Mouse (Mus musculus) intestine, postnatal 0 days (tissue): Measurements from ENCODE around the gene Tmem229b. TPM values are rescaled to one million over a fixed set of nuclear protein-coding genes. Genes with fewer than 3 reads are reported as not detected.

Experiments
- ATAC-seq: fragments of 200-750 bp; cut with Nextera tagmentation; 2 replicates; pipeline ENCODE4 v1.8.0; 2017; ENCODE audit warnings: mild to moderate bottlenecking, moderate TSS enrichment, moderate library complexity
- H3K27ac ChIP-seq: fragments of 300-500 bp; sonication (generic); 2 replicates; pipeline ENCODE4 v1.5.1; 2014; ENCODE audit warnings: mild to moderate bottlenecking, low read depth, low read length, moderate library complexity
- H3K27me3 ChIP-seq: fragments of 300-500 bp; sonication (generic); replicated peaks from 2 replicates; pipeline ENCODE4 v1.6.1; 2014; ENCODE audit warnings: low read length, mixed read lengths; ENCODE audit not compliant: control insufficient read depth, insufficient read depth
- H3K36me3 ChIP-seq: fragments of 300-500 bp; sonication (generic); 2 replicates; pipeline ENCODE4 v1.6.1; 2014; ENCODE audit warnings: mild to moderate bottlenecking, moderate library complexity; ENCODE audit not compliant: control insufficient read depth, insufficient read depth
- H3K4me1 ChIP-seq: fragments of 300-500 bp; sonication (generic); replicated peaks from 2 replicates; pipeline ENCODE4 v1.6.1; 2014; ENCODE audit warnings: antibody characterized with exemption, low read length, mixed read lengths; ENCODE audit not compliant: control insufficient read depth, insufficient read depth
- H3K4me2 ChIP-seq: fragments of 300-500 bp; sonication (generic); replicated peaks from 2 replicates; pipeline ENCODE4 v1.6.1; 2014; ENCODE audit warnings: low read depth, mild to moderate bottlenecking, moderate library complexity
- H3K4me3 ChIP-seq: fragments of 300-500 bp; sonication (generic); 2 replicates; pipeline ENCODE4 v1.5.1; 2014; ENCODE audit warnings: low read depth, low read length
- H3K9ac ChIP-seq: fragments of 300-500 bp; sonication (generic); 2 replicates; pipeline ENCODE4 v1.6.1; 2014; ENCODE audit warnings: mild to moderate bottlenecking, low read depth, low read length
- H3K9me3 ChIP-seq: fragments of 300-500 bp; sonication (generic); 2 replicates; pipeline ENCODE4 v1.6.1; 2016; ENCODE audit warnings: mixed run types; ENCODE audit not compliant: control insufficient read depth
- CTCF ChIP-seq: sonication (generic); IDR thresholded peaks from 2 replicates; pipeline ENCODE4 v1.5.1; 2016; ENCODE audit warnings: low read depth, mild to moderate bottlenecking, control low read depth, antibody characterized with exemption, moderate library complexity
- WGBS: fragments of 180-500 bp; shearing (Covaris S2); extraction: QIAGEN DNeasy Blood & Tissue Kit; methylation state at CpG from one replicate; pipeline ENCODE4 v1.1.7; 2014; 5-methylcytosine and 5-hydroxymethylcytosine counted together
- polyA plus RNA-seq: library from polyadenylated mRNA; unstranded; fragments of >200 nt; fragmentation: Nextera tagmentation; extraction: Ambion mirVana; gene quantifications from 2 replicates; pipeline ENCODE4 v1.2.1, GENCODE M21; 2015

Tmem229b gene
- polyA plus RNA-seq, 1 experiment from 2014 or later = 8.6 TPM

DNA sequence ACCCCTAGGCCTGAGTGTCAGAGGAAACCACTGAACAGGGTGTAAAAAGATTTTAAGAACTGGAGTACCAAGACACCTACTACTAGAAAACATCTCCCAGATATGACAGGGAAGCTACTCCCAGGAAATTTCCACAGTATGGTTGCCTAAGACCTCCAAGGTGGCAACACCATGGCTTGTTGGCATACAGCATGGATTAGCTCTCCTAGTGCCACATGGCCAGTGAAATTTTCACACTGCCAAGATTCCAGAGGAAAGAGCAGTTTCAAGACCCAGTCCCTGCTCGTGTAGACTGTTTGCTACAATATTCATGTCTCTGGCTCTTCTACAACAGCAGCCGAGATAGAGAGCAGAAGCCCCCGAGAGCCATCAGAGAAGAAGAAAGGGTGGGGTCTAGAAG is 4.4 kb downstream of the Tmem229b start:
- Histone ChIP-seq H3K9ac (no peak overlapping the region), H3K4me1 (no peaks in the 10 kb centered on the region), H3K27ac (no peak overlapping the region), H3K27me3 (0 out of 2 replicates have a peak, but pooled peaks cover 4% of the 10 kb centered on the region), H3K4me2 (no peak overlapping the region), H3K9me3 (no peaks in the 10 kb centered on the region), H3K4me3 (no peak overlapping the region), H3K36me3 (no peaks in the 10 kb centered on the region)
- no peak for TF ChIP-seq CTCF
- 88% methylated on average over 3 of the region's 3 CpGs for WGBS
- ATAC-seq = no peak

DNA sequence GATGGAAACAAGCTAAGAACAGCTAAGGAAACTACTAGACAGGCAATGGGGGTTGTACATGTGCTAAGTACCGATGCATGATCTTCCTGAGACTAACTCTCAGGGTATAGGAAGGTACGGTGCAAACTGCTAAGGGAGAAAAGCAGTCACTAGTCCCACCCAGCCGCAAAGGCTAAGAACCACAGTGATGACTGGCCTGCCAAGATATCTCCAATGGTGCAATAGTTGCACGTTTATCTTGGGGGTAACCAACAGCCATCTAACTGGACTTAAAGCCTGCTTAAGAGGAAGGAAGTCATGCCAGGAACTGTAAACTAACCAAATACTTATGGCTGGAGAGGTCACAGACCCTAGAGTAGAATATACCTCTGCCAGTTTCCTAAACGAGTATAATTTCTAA is 5.0 kb downstream of the Tmem229b start:
- Histone ChIP-seq H3K4me1 (no peaks in the 10 kb centered on the region), H3K27me3 (0 out of 2 replicates have a peak, but pooled peaks cover 4% of the 10 kb centered on the region), H3K4me2 (no peak overlapping the region), H3K9me3 (no peaks in the 10 kb centered on the region), H3K9ac (no peak overlapping the region), H3K4me3 (no peak overlapping the region), H3K27ac (no peak overlapping the region), H3K36me3 (no peaks in the 10 kb centered on the region)
- no peak for ATAC-seq
- WGBS = 76% methylated on average over 5 of the region's 5 CpGs
- no peak for TF ChIP-seq CTCF

DNA sequence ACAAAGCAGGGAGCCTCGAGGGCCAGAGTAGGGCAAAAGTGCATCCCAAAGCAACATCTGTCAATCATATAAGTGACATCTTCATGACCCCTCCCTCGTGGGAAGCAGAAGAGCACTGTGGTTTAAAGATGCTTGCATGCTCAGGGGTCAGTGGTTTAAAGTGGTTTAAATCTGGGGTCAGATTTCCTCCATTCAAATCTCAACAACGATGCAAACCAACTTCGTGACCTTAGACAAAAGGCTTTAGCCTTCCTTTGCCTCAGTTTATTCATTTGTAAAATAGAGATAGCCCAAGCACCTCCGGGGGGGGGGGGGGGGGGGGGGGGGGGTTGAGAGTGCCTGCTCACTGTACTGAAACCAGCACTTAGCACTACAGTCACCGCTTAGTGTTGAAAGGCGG is 10.7 kb downstream of the Tmem229b start:
- Histone ChIP-seq H3K4me1 (no peaks in the 10 kb centered on the region), H3K36me3 (no peaks in the 10 kb centered on the region), H3K27me3 (no peaks in the 10 kb centered on the region), H3K9me3 (no peaks in the 10 kb centered on the region), H3K4me2 (no peak overlapping the region), H3K27ac (no peak overlapping the region), H3K4me3 (no peak overlapping the region), H3K9ac (no peak overlapping the region)
- no peak for TF ChIP-seq CTCF
- no peak for ATAC-seq
- 55% methylated on average over 6 of the region's 7 CpGs for WGBS

DNA sequence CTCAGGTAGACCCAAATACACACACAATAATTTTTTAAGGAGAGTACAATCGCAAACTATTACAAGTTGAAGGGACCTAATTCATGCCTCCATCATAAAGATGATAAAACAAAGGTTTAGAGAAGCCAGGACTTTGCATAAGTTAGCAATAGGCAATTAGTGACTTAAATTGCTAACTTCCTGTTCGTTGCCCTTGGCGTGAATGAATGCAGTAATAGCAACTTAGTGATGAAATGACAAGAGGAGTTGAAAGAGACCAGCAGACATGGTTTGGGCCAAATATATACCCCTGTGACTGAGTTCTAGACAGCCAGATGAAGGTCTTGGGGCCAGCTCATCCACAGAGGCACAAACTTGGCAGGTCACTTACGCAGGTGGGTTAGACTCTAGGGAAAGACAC is 11.2 kb downstream of the Tmem229b start:
- Histone ChIP-seq H3K4me2 (no peak overlapping the region), H3K9me3 (no peaks in the 10 kb centered on the region), H3K27me3 (no peaks in the 10 kb centered on the region), H3K9ac (no peak overlapping the region), H3K27ac (no peak overlapping the region), H3K36me3 (no peaks in the 10 kb centered on the region), H3K4me1 (no peaks in the 10 kb centered on the region), H3K4me3 (no peak overlapping the region)
- 79% methylated on average over 4 of the region's 4 CpGs for WGBS
- no peak for TF ChIP-seq CTCF
- ATAC-seq = no peak

DNA sequence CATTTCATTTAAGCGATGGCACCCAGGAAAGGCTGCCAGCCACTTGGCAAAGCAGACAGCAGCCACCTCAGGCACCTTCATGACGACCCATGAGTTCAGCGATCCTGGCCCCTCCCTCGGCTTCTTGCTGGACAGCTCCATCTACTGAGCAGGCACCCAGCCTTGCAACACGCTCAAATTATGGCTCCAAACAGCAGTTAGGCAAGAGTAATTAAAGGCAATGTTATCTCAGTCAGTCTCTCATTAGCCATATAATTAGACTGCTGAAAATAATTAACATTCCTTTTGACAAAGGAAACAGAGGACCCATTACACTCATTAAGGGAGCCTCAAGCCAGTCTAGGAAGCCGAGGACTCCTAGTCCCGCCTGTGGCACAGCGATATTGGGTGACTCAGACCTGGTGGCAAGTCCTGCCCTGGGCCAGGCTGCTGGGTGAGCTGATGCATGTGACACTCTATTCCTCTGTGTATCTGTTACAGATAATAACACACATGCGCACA is 19.8 kb downstream of the Tmem229b start:
- H3K4me2 ChIP-seq = no peak overlapping the region
- H3K9me3 ChIP-seq = no peaks in the 10 kb centered on the region
- peak; percentile 94 for ATAC-seq
- H3K4me3 ChIP-seq = no peak overlapping the region
- no peaks in the 10 kb centered on the region for H3K4me1 ChIP-seq
- 41% methylated on average over 9 of the region's 9 CpGs for WGBS
- H3K9ac ChIP-seq = no peak overlapping the region
- H3K36me3 ChIP-seq = no peaks in the 10 kb centered on the region
- TF ChIP-seq CTCF = peak; percentile 52
- no peaks in the 10 kb centered on the region for H3K27me3 ChIP-seq
- H3K27ac ChIP-seq = no peak overlapping the region

DNA sequence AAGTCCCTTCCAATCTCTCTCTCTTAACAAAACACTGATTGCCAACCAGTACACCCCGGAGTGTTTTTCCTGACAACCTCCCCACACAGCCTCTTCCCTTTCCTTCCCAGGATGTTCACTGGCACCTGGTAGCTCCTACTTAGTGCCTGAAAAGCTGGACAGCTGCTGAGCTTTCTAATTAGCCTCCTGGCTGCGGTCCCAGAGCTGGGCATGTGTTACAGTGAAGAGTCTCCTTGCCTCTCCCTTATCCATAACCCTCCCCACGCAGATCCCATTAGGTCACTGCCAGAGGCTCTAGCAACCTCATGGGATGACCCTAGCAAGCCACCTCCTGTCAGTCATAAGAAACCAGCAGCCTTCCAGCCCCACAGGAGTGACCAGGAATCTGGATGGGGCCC is 23.4 kb downstream of the Tmem229b start:
- Histone ChIP-seq H3K36me3 (no peaks in the 10 kb centered on the region), H3K27ac (no peak overlapping the region), H3K27me3 (no peaks in the 10 kb centered on the region), H3K9ac (no peak overlapping the region), H3K9me3 (no peaks in the 10 kb centered on the region), H3K4me2 (no peak overlapping the region), H3K4me1 (no peaks in the 10 kb centered on the region; the same call in 1 of the 2 replicates), H3K4me3 (no peak overlapping the region)
- no peak for TF ChIP-seq CTCF
- WGBS = 51% methylated on average over 3 of the region's 3 CpGs
- no peak for ATAC-seq
